Mouse (Mus musculus): Measurements from ENCODE around the gene Nucks1.

- TF ChIP-seq MYOG (IDR thresholded peaks at IDR 0.05; ENCODE audit: control insufficient read depth in 1 of 3, insufficient read depth in 1 of 3, insufficient read length in 2 of 3, low read depth in 2 of 3) (no peak), POLR2A (IDR thresholded peaks at IDR 0.05; ENCODE audit: insufficient read length, low read depth) (no peak), USF1 (IDR thresholded peaks at IDR 0.05; ENCODE audit: low read depth) (no peak), TCF3 (IDR thresholded peaks at IDR 0.05; ENCODE audit: insufficient read length, low read depth) (no peak), MYOD1 (IDR thresholded peaks at IDR 0.05; ENCODE audit: control insufficient read depth in 1 of 3, insufficient read length in 2 of 3, low read depth in 2 of 3) (no peak), SRF (IDR thresholded peaks at IDR 0.05; ENCODE audit: control insufficient read depth, insufficient read length, low read depth) (no peak), TCF12 (IDR thresholded peaks at IDR 0.05; ENCODE audit: insufficient read depth, poor library complexity, severe bottlenecking) (no peak), CEBPB (IDR thresholded peaks at IDR 0.05; ENCODE audit: insufficient read depth, poor library complexity, severe bottlenecking) (no peak), REST (IDR thresholded peaks at IDR 0.05; ENCODE audit: insufficient read depth, insufficient read length) (no peak), MAX (IDR thresholded peaks at IDR 0.05; ENCODE audit: low read depth) (no peak)
Observed at GRCm38 (mm10) chr1:131941501-131941900, 31.2 kb downstream of the Nucks1 start.

Data from myocyte (in vitro differentiated cells).